Mouse (Mus musculus): ENCODE data around the gene Fgd5. TPM values are rescaled to one million over a fixed set of nuclear protein-coding genes. Genes with fewer than 3 reads are reported as not detected.

The Fgd5 gene
- polyA plus RNA-seq, 1 experiment from 2014 or later = 9.3 TPM

DNA sequence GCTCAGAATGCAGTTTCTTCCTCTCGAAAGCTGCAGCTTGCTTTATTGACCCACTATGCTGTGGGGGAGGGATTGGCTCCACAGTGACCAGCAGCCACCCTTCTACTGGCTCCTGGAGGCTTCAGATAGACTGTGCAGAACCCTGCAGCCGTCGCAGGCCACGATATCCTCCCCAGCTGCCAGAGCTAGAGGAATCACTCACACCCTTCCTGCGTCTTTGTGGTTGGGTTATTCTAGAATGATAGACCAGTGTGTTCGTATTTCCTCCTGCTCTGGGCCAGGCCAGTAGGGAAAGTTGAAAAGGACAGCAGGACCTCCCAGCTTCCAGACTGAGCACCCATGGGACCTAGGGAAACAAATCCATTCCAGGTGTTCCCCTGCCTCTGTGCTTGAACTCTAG lies 39.7 kb downstream of the Fgd5 start:
- 81% methylated on average over 6 of the region's 6 CpGs for WGBS

GRCm38 (mm10) chr6:92021061-92021460 lies 42.4 kb downstream of the Fgd5 start:
- no peaks in the 10 kb centered on the region for H3K27me3 ChIP-seq (replicated peaks; ENCODE audit: control insufficient read depth, insufficient read depth, low read length)
- ATAC-seq = no peak
- H3K4me1 ChIP-seq (replicated peaks; ENCODE audit: control insufficient read depth, insufficient read depth, low read length) = peaks cover 5% of the 10 kb centered on the region
- no peaks in the 10 kb centered on the region for H3K9me3 ChIP-seq (ENCODE audit: control insufficient read depth, low read length)
- H3K27ac ChIP-seq (ENCODE audit: low read length) = no peak overlapping the region
- no peak overlapping the region for H3K4me3 ChIP-seq (replicated peaks; ENCODE audit: low read length)
- no peak overlapping the region for H3K4me2 ChIP-seq (ENCODE audit: low read length)
- 94% methylated on average over 9 of the region's 9 CpGs for WGBS
- no peak overlapping the region for H3K9ac ChIP-seq (replicated peaks; ENCODE audit: low read depth, low read length)
- H3K36me3 ChIP-seq (ENCODE audit: control insufficient read depth, insufficient read depth) = no peaks in the 10 kb centered on the region

More for the DNA sequence above, 39.7 kb downstream of the Fgd5 start:
- H3K4me1 ChIP-seq (replicated peaks; ENCODE audit: control insufficient read depth, insufficient read depth, low read length) = peaks cover 8% of the 10 kb centered on the region
- H3K27ac ChIP-seq (ENCODE audit: low read length) = no peak overlapping the region
- H3K9me3 ChIP-seq (ENCODE audit: control insufficient read depth, low read length) = no peaks in the 10 kb centered on the region
- no peak overlapping the region for H3K4me3 ChIP-seq (replicated peaks; ENCODE audit: low read length)
- no peak overlapping the region for H3K4me2 ChIP-seq (ENCODE audit: low read length)
- ATAC-seq = no peak
- no peak overlapping the region for H3K9ac ChIP-seq (replicated peaks; ENCODE audit: low read depth, low read length)
- no peaks in the 10 kb centered on the region for H3K36me3 ChIP-seq (ENCODE audit: control insufficient read depth, insufficient read depth)
- no peaks in the 10 kb centered on the region for H3K27me3 ChIP-seq (replicated peaks; ENCODE audit: control insufficient read depth, insufficient read depth, low read length)

- H3K4me2 ChIP-seq (ENCODE audit: low read length) = no peak overlapping the region
- no peak overlapping the region for H3K9ac ChIP-seq (replicated peaks; ENCODE audit: low read depth, low read length)
- H3K27ac ChIP-seq (ENCODE audit: low read length) = no peak overlapping the region
- no peaks in the 10 kb centered on the region for H3K27me3 ChIP-seq (replicated peaks; ENCODE audit: control insufficient read depth, insufficient read depth, low read length)
- H3K9me3 ChIP-seq (ENCODE audit: control insufficient read depth, low read length) = no peaks in the 10 kb centered on the region
- H3K4me3 ChIP-seq (replicated peaks; ENCODE audit: low read length) = no peak overlapping the region
- no peak for ATAC-seq
- 96% methylated on average over 6 of the region's 6 CpGs for WGBS
- no peaks in the 10 kb centered on the region for H3K36me3 ChIP-seq (ENCODE audit: control insufficient read depth, insufficient read depth)
- peaks cover 4% of the 10 kb centered on the region for H3K4me1 ChIP-seq (replicated peaks; ENCODE audit: control insufficient read depth, insufficient read depth, low read length)
These were observed 42.8 kb downstream of the Fgd5 start for GRCm38 (mm10) chr6:92021506-92021905.

DNA sequence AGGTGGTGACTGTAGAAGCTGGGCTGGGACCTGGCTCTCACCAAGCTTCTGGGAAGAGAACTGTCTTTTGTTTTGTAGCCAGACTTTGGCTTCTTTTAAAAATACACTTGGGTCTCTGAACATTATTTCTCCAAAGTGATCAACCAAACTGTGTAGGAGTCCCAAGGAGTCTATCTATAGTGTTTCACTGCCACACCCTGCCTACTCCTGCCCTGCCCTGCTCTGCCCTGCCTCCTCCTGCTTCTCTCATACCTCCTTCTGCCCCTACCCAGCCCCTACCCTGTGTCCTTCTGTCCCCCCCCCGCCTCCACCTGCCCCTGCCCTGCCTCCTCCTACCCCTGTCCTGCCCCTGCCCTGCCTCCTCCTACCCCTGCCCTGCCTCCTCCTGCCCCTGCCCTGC lies 46.6 kb downstream of the Fgd5 start:
- Histone ChIP-seq H3K27ac (ENCODE audit: low read length) (no peak overlapping the region), H3K4me3 (replicated peaks; ENCODE audit: low read length) (no peak overlapping the region), H3K4me1 (replicated peaks; ENCODE audit: control insufficient read depth, insufficient read depth, low read length) (no peaks in the 10 kb centered on the region), H3K27me3 (replicated peaks; ENCODE audit: control insufficient read depth, insufficient read depth, low read length) (no peaks in the 10 kb centered on the region), H3K9ac (replicated peaks; ENCODE audit: low read depth, low read length) (no peak overlapping the region), H3K36me3 (ENCODE audit: control insufficient read depth, insufficient read depth) (no peaks in the 10 kb centered on the region), H3K4me2 (ENCODE audit: low read length) (no peak overlapping the region), H3K9me3 (ENCODE audit: control insufficient read depth, low read length) (no peaks in the 10 kb centered on the region)
- 71% methylated on average over 1 of the region's 1 CpGs for WGBS
- ATAC-seq = no peak

DNA sequence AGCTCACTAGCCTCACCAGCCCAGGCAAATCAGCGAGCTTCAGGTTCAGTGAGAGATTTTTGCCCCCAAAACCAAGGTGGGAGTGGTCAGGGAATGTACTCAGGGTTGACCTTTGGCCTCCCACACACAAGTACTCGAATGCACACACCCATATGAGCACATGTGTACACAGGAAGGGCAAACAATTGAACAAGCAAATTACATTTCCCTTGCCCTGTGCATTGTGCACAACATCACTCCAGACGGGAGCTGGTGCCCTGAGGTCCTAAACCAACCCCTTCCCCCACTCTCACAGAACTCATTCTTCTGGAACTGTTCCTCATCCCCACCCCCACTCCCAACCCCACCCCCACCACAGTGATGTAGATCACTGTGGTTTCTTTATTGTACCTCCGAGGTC lies 48.7 kb downstream of the Fgd5 start:
- H3K4me1 ChIP-seq (replicated peaks; ENCODE audit: control insufficient read depth, insufficient read depth, low read length) = no peaks in the 10 kb centered on the region
- WGBS = 86% methylated on average over 4 of the region's 4 CpGs

DNA sequence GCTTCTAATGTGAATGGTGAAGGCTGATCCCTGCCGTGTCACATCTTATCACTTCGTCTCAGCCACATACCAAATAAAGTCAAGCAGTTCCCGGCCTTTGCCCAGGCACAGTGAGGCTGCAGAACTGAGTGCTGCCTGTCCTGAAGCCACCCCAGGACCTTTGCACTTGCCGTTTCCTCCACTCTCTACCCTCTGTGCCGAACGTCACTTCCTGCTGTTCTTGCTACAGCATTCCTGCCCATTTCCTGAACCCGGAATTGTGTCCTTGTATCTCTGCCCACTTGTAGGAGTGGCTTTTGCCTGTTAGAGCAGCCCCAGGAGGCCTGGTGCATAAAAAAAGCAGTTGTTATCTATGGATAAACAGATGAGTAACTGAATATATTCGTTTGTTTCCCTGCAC lies 52.0 kb downstream of the Fgd5 start:
- no peaks in the 10 kb centered on the region for H3K4me1 ChIP-seq (replicated peaks; ENCODE audit: control insufficient read depth, insufficient read depth, low read length)
- no peak for ATAC-seq
- H3K4me2 ChIP-seq (ENCODE audit: low read length) = no peak overlapping the region
- no peaks in the 10 kb centered on the region for H3K9me3 ChIP-seq (ENCODE audit: control insufficient read depth, low read length)
- H3K36me3 ChIP-seq (ENCODE audit: control insufficient read depth, insufficient read depth) = no peaks in the 10 kb centered on the region
- H3K27ac ChIP-seq (ENCODE audit: low read length) = no peak overlapping the region
- H3K4me3 ChIP-seq (replicated peaks; ENCODE audit: low read length) = no peak overlapping the region
- H3K9ac ChIP-seq (replicated peaks; ENCODE audit: low read depth, low read length) = no peak overlapping the region
- no peaks in the 10 kb centered on the region for H3K27me3 ChIP-seq (replicated peaks; ENCODE audit: control insufficient read depth, insufficient read depth, low read length)
- WGBS = 76% methylated on average over 8 of the region's 8 CpGs

More for the DNA sequence above, 48.7 kb downstream of the Fgd5 start:
- Histone ChIP-seq H3K9me3 (ENCODE audit: control insufficient read depth, low read length) (no peaks in the 10 kb centered on the region), H3K4me2 (ENCODE audit: low read length) (no peak overlapping the region), H3K4me3 (replicated peaks; ENCODE audit: low read length) (no peak overlapping the region), H3K36me3 (ENCODE audit: control insufficient read depth, insufficient read depth) (no peaks in the 10 kb centered on the region), H3K27me3 (replicated peaks; ENCODE audit: control insufficient read depth, insufficient read depth, low read length) (no peaks in the 10 kb centered on the region), H3K9ac (replicated peaks; ENCODE audit: low read depth, low read length) (no peak overlapping the region), H3K27ac (ENCODE audit: low read length) (no peak overlapping the region)
- no peak for ATAC-seq

DNA sequence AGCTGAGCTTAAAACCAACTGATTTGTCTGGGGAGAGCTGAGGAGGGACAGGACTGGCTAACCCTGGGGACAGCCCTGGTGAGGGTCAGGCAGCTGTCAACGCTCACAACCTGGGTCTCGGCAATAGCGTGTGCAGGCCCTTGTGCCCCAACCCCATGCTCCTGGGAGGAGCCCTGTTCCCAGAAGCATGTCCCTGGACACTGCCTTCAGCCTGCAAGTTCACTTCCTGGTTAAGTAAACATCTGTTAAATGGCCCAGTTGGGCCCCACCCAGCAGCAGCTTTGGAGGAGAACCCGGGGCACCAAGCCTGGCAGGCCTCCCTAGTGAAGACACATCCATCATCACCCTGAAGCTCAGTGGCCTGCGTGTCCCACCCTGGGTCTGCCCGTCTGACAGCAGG lies 56.0 kb downstream of the Fgd5 start:
- Histone ChIP-seq H3K27me3 (replicated peaks; ENCODE audit: control insufficient read depth, insufficient read depth, low read length) (no peaks in the 10 kb centered on the region), H3K9ac (replicated peaks; ENCODE audit: low read depth, low read length) (no peak overlapping the region), H3K4me2 (ENCODE audit: low read length) (no peak overlapping the region), H3K27ac (ENCODE audit: low read length) (no peak overlapping the region), H3K4me1 (replicated peaks; ENCODE audit: control insufficient read depth, insufficient read depth, low read length) (no peaks in the 10 kb centered on the region), H3K36me3 (ENCODE audit: control insufficient read depth, insufficient read depth) (no peaks in the 10 kb centered on the region), H3K9me3 (ENCODE audit: control insufficient read depth, low read length) (no peaks in the 10 kb centered on the region), H3K4me3 (replicated peaks; ENCODE audit: low read length) (no peak overlapping the region)
- no peak for ATAC-seq
- 86% methylated on average over 6 of the region's 6 CpGs for WGBS

GRCm38 (mm10) chr6:92036372-92036771 lies 57.7 kb downstream of the Fgd5 start:
- no peak overlapping the region for H3K9ac ChIP-seq (replicated peaks; ENCODE audit: low read depth, low read length)
- no peaks in the 10 kb centered on the region for H3K9me3 ChIP-seq (ENCODE audit: control insufficient read depth, low read length)
- 48% methylated on average over 5 of the region's 5 CpGs for WGBS
- H3K36me3 ChIP-seq (ENCODE audit: control insufficient read depth, insufficient read depth) = no peaks in the 10 kb centered on the region
- no peaks in the 10 kb centered on the region for H3K4me1 ChIP-seq (replicated peaks; ENCODE audit: control insufficient read depth, insufficient read depth, low read length)
- no peak for ATAC-seq
- no peak overlapping the region for H3K27ac ChIP-seq (ENCODE audit: low read length)
- no peak overlapping the region for H3K4me3 ChIP-seq (replicated peaks; ENCODE audit: low read length)
- H3K27me3 ChIP-seq (replicated peaks; ENCODE audit: control insufficient read depth, insufficient read depth, low read length) = no peaks in the 10 kb centered on the region
- no peak overlapping the region for H3K4me2 ChIP-seq (ENCODE audit: low read length)

DNA sequence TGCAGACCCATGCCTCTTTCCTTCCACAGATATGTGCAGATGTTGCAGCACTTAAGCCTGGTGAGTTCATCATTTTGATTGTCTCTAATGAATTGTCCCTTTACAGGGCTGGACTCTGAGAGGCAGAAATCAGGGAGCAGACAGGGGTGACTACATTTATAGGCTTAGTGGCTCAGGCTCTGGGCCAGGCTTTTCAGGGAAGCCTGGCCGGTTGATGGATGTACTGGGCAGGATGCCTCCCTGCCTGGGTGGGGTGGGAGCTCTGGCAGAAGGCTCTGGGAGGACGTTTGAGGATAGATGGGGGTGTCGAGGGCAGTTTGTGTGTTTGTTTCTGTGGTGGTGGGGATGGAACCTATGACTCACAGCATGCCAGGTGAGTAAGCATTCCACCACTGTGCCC lies 59.5 kb downstream of the Fgd5 start:
- Histone ChIP-seq H3K27ac (ENCODE audit: low read length) (no peak overlapping the region), H3K4me2 (ENCODE audit: low read length) (no peak overlapping the region), H3K9ac (replicated peaks; ENCODE audit: low read depth, low read length) (no peak overlapping the region), H3K4me1 (replicated peaks; ENCODE audit: control insufficient read depth, insufficient read depth, low read length) (no peaks in the 10 kb centered on the region), H3K27me3 (replicated peaks; ENCODE audit: control insufficient read depth, insufficient read depth, low read length) (no peaks in the 10 kb centered on the region), H3K36me3 (ENCODE audit: control insufficient read depth, insufficient read depth) (no peaks in the 10 kb centered on the region), H3K4me3 (replicated peaks; ENCODE audit: low read length) (no peak overlapping the region), H3K9me3 (ENCODE audit: control insufficient read depth, low read length) (no peaks in the 10 kb centered on the region)
- ATAC-seq = no peak
- WGBS = 61% methylated on average over 3 of the region's 3 CpGs

- Histone ChIP-seq H3K36me3 (ENCODE audit: control insufficient read depth, insufficient read depth) (no peaks in the 10 kb centered on the region), H3K4me3 (replicated peaks; ENCODE audit: low read length) (no peak overlapping the region), H3K27me3 (replicated peaks; ENCODE audit: control insufficient read depth, insufficient read depth, low read length) (no peaks in the 10 kb centered on the region), H3K4me2 (ENCODE audit: low read length) (no peak overlapping the region), H3K9me3 (ENCODE audit: control insufficient read depth, low read length) (no peaks in the 10 kb centered on the region), H3K4me1 (replicated peaks; ENCODE audit: control insufficient read depth, insufficient read depth, low read length) (no peaks in the 10 kb centered on the region), H3K27ac (ENCODE audit: low read length) (no peak overlapping the region), H3K9ac (replicated peaks; ENCODE audit: low read depth, low read length) (no peak overlapping the region)
- no peak for ATAC-seq
- WGBS = 74% methylated on average over 5 of the region's 5 CpGs
These were observed 62.6 kb downstream of the Fgd5 start for GRCm38 (mm10) chr6:92041271-92041670.
